Mouse (Mus musculus) midbrain, postnatal 0 days (tissue): ENCODE measurements around the gene Parp16. TPM values are rescaled to one million over a fixed set of nuclear protein-coding genes. Genes with fewer than 3 reads are reported as not detected.

Experiments used
- ATAC-seq: fragments of 200-750 bp; cut with Nextera tagmentation; 2 replicates; pipeline ENCODE4 v1.8.0; 2017; ENCODE audit warnings: moderate number of reproducible peaks, mild to moderate bottlenecking, moderate TSS enrichment, moderate library complexity; ENCODE audit not compliant: low FRiP score
- DNase-seq: peaks from one replicate; pipeline ENCODE4 v3.0.0-alpha.2; 2015; ENCODE audit warnings: low spot score
- H3K27ac ChIP-seq: fragments of 300-500 bp; sonication (generic); 2 replicates; pipeline ENCODE4 v1.5.1; 2014; ENCODE audit warnings: low read depth, mild to moderate bottlenecking, low read length, mixed read lengths
- H3K27me3 ChIP-seq: fragments of 300-500 bp; sonication (generic); 2 replicates; pipeline ENCODE4 v1.6.1; 2014; ENCODE audit warnings: low read length, control low read depth, mixed read lengths; ENCODE audit not compliant: insufficient read depth
- H3K36me3 ChIP-seq: fragments of 300-500 bp; sonication (generic); 2 replicates; pipeline ENCODE4 v1.6.1; 2014; ENCODE audit warnings: low read length, control low read depth, mixed read lengths; ENCODE audit not compliant: insufficient read depth
- H3K4me1 ChIP-seq: fragments of 300-500 bp; sonication (generic); 2 replicates; pipeline ENCODE4 v1.6.1; 2014; ENCODE audit warnings: mild to moderate bottlenecking, control low read depth, antibody characterized with exemption, low read length, mixed read lengths; ENCODE audit not compliant: insufficient read depth
- H3K4me2 ChIP-seq: fragments of 300-500 bp; sonication (generic); 2 replicates; pipeline ENCODE4 v1.6.1; 2014; ENCODE audit warnings: low read depth, mild to moderate bottlenecking, low read length, mixed read lengths; ENCODE audit not compliant: poor library complexity, severe bottlenecking
- H3K4me3 ChIP-seq: fragments of 300-500 bp; sonication (generic); 2 replicates; pipeline ENCODE4 v1.5.1; 2014; ENCODE audit warnings: low read depth, mild to moderate bottlenecking, low read length, moderate library complexity
- H3K9ac ChIP-seq: fragments of 300-500 bp; sonication (generic); replicated peaks from 2 replicates; pipeline ENCODE4 v1.6.1; 2014; ENCODE audit warnings: mild to moderate bottlenecking, low read length, moderate library complexity, mixed read lengths; ENCODE audit not compliant: poor library complexity, severe bottlenecking
- H3K9me3 ChIP-seq: fragments of 300-500 bp; sonication (generic); 2 replicates; pipeline ENCODE4 v1.6.1; 2016; ENCODE audit warnings: low read length, control low read depth
- CTCF ChIP-seq: IDR thresholded peaks from 2 replicates; pipeline ENCODE4 v1.5.1; 2016; ENCODE audit warnings: antibody characterized with exemption, mild to moderate bottlenecking
- WGBS: fragments of 180-500 bp; shearing (Covaris S2); extraction: QIAGEN DNeasy Blood & Tissue Kit; methylation state at CpG from one replicate; pipeline ENCODE4 v1.1.7; 2014; 5-methylcytosine and 5-hydroxymethylcytosine counted together
- polyA plus RNA-seq: library from polyadenylated mRNA; unstranded; fragments of >200 nt; fragmentation: Nextera tagmentation; extraction: Ambion mirVana; gene quantifications from 2 replicates; pipeline ENCODE4 v1.2.1, GENCODE M21; 2015
- total RNA-seq: library from RNA; depleted of rRNA; stranded (reverse); fragments of >200 nt; gene quantifications from 2 replicates; pipeline ENCODE4 v1.2.3, GENCODE M21; 2014

Gene Parp16
- total and polyA plus RNA-seq, 2 experiments from 2014 or later, result 7.0 to 7.5 TPM

DNA sequence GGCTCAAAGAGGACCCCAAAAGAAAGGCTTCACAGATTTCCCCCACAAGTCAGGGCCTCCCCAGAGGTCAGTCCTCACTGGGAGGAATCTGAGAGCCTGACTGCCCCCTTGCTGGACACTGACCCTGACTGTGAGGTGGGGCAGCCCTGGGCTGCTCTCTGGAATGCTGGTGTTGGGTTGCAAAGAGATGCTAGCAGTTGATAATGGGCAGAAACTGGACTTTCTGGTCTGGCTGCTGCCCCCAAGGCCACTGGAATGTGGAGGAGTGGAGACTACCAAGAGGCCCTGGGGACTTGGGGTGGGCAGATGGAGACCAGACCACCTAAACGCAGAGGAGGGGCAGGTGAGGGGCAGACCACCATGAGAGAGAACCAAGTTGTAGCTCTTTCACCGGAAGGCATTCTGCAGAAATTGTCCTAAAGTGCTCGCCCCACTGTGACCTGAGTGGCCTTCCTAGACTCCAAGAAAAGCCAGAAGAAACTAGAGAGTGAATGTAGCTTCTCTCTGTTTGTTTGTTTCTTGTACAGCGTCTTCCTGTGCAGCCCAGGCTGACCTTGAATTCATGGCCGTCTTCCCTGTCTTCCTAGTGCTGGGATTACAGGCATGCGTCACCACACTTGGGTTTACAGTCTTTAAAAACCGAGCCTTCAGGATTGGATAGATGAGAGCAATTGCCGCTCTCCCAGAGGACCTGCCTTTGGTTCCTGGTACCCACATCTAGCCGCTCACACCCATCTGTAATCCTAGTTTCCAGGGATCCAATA lies 40.3 kb upstream of the Parp16 start:
- peaks cover 3% of the 10 kb centered on the region; the same call in 1 of the 2 replicates for H3K4me1 ChIP-seq
- DNase-seq (no peak), ATAC-seq (no peak)
- no peak overlapping the region for H3K27ac ChIP-seq
- no peaks in the 10 kb centered on the region for H3K36me3 ChIP-seq
- H3K9ac ChIP-seq, result no peak overlapping the region
- H3K27me3 ChIP-seq, result no peaks in the 10 kb centered on the region
- H3K9me3 ChIP-seq, result no peaks in the 10 kb centered on the region
- WGBS, result 75% methylated on average over 9 of the region's 9 CpGs
- no peak for TF ChIP-seq CTCF
- H3K4me3 ChIP-seq, result no peak overlapping the region
- no peak overlapping the region for H3K4me2 ChIP-seq

GRCm38 (mm10) chr9:65156604-65157003 lies 38.5 kb upstream of the Parp16 start:
- Histone ChIP-seq H3K4me2 (no peak overlapping the region), H3K27me3 (no peaks in the 10 kb centered on the region), H3K9me3 (no peaks in the 10 kb centered on the region), H3K27ac (no peak overlapping the region), H3K4me1 (peaks cover 3% of the 10 kb centered on the region; the same call in 1 of the 2 replicates), H3K36me3 (no peaks in the 10 kb centered on the region), H3K9ac (no peak overlapping the region; the same call in 1 of the 2 replicates), H3K4me3 (no peak overlapping the region)
- no peak for TF ChIP-seq CTCF
- DNase-seq (no peak), ATAC-seq (no peak)
- 14% methylated on average over 8 of the region's 8 CpGs for WGBS

- no peaks in the 10 kb centered on the region for H3K9me3 ChIP-seq
- no peak for ATAC-seq
- H3K27me3 ChIP-seq, result no peaks in the 10 kb centered on the region
- H3K27ac ChIP-seq, result no peak overlapping the region
- peaks cover 5% of the 10 kb centered on the region; the same call in 1 of the 2 replicates for H3K4me1 ChIP-seq
- H3K4me3 ChIP-seq, result no peak overlapping the region
- H3K36me3 ChIP-seq, result no peaks in the 10 kb centered on the region
- DNase-seq, result no peak
- TF ChIP-seq CTCF, result no peak
- 56% methylated on average over 6 of the region's 6 CpGs for WGBS
- no peak overlapping the region for H3K9ac ChIP-seq
- no peak overlapping the region for H3K4me2 ChIP-seq
Measured at GRCm38 (mm10) chr9:65157631-65158030, 37.5 kb upstream of the Parp16 start.

DNA sequence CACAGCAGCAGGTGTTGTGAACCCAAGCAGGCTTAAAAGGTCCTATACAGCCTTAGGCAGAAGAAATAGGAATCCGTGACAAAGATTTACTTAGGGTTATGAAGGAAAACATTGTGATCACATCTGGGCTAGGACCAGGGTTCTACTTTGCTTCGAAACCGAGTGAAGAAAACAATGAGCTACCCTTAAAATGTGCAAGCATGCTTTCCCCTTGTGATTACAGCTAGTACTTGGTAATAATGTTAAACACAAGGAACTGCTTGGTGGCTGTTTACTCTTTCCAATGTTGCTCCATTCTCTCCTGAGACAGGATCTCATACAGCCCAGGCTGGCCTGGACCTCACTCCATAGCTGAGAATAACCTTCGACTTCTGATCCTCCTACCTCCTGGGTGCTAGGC lies 34.0 kb upstream of the Parp16 start:
- DNase-seq (no peak), ATAC-seq (no peak)
- Histone ChIP-seq H3K27me3 (no peaks in the 10 kb centered on the region), H3K36me3 (no peaks in the 10 kb centered on the region), H3K4me2 (no peak overlapping the region), H3K9me3 (no peaks in the 10 kb centered on the region), H3K4me3 (no peak overlapping the region), H3K4me1 (peaks cover 7% of the 10 kb centered on the region; the same call in 1 of the 2 replicates), H3K27ac (no peak overlapping the region), H3K9ac (no peak overlapping the region)
- no peak for TF ChIP-seq CTCF
- 34% methylated on average over 4 of the region's 4 CpGs for WGBS

GRCm38 (mm10) chr9:65161881-65162280 lies 33.3 kb upstream of the Parp16 start:
- DNase-seq (no peak), ATAC-seq (no peak)
- Histone ChIP-seq H3K4me2 (peak overlapping the region; percentile 79), H3K9me3 (no peaks in the 10 kb centered on the region), H3K27me3 (no peaks in the 10 kb centered on the region), H3K9ac (no peak overlapping the region; the same call in 1 of the 2 replicates), H3K27ac (no peak overlapping the region), H3K4me1 (peaks cover 4% of the 10 kb centered on the region; the same call in 1 of the 2 replicates), H3K4me3 (no peak overlapping the region; the same call in 1 of the 2 replicates), H3K36me3 (no peaks in the 10 kb centered on the region)
- 23% methylated on average over 8 of the region's 8 CpGs for WGBS
- no peak for TF ChIP-seq CTCF
